Mouse (Mus musculus) liver, adult 2 months (tissue): ENCODE measurements around the gene Ap2a1. TPM values are rescaled to one million over a fixed set of nuclear protein-coding genes. Genes with fewer than 3 reads are reported as not detected.

Experiments
- DNase-seq: peaks from one replicate; pipeline ENCODE4 v3.0.0-alpha.2; 2011; ENCODE audit warnings: low read depth, low spot score; ENCODE audit errors: extremely low read depth
- H3K27ac ChIP-seq: fragments of 200-500 bp; replicated peaks from 2 replicates; pipeline ENCODE4 v1.5.1; 2012; ENCODE audit warnings: low read depth, mild to moderate bottlenecking, control low read depth, inconsistent platforms, low read length; ENCODE audit not compliant: insufficient read depth
- H3K27me3 ChIP-seq: fragments of 200-500 bp; 2 replicates; pipeline ENCODE4 v1.6.1; 2012; ENCODE audit warnings: mild to moderate bottlenecking, moderate library complexity, low read length, inconsistent platforms; ENCODE audit not compliant: control insufficient read depth, insufficient read depth
- H3K36me3 ChIP-seq: fragments of 200-500 bp; 2 replicates; pipeline ENCODE4 v1.6.1; 2012; ENCODE audit warnings: low read length, inconsistent platforms; ENCODE audit not compliant: control insufficient read depth, insufficient read depth
- H3K4me1 ChIP-seq: fragments of 200-500 bp; 2 replicates; pipeline ENCODE4 v1.6.1; 2011; ENCODE audit warnings: low read length; ENCODE audit not compliant: control insufficient read depth, insufficient read depth
- H3K4me3 ChIP-seq: fragments of 200-500 bp; 2 replicates; pipeline ENCODE4 v1.5.1; 2011; ENCODE audit warnings: low read depth, mild to moderate bottlenecking, control low read depth, low read length, moderate library complexity; ENCODE audit not compliant: insufficient read depth
- H3K79me2 ChIP-seq: fragments of 200-500 bp; 2 replicates; pipeline ENCODE4 v1.6.1; 2012; ENCODE audit warnings: inconsistent platforms, mild to moderate bottlenecking, low read length, moderate library complexity; ENCODE audit not compliant: control insufficient read depth, insufficient read depth
- H3K9ac ChIP-seq: fragments of 200-500 bp; 2 replicates; pipeline ENCODE4 v1.6.1; 2012; ENCODE audit warnings: low read depth, mild to moderate bottlenecking, control low read depth, inconsistent platforms, low read length
- CTCF ChIP-seq: fragments of 200-500 bp; IDR thresholded peaks from 2 replicates; pipeline ENCODE4 v1.5.1; 2011; ENCODE audit warnings: low read depth, low read length, control low read depth
- POLR2A ChIP-seq: fragments of 200-500 bp; IDR thresholded peaks from 2 replicates; pipeline ENCODE4 v1.6.1; 2011; ENCODE audit warnings: low read length, control low read depth; ENCODE audit not compliant: insufficient read depth; ENCODE audit errors: extremely low read depth
- WGBS: fragments of 180-500 bp; shearing (Covaris S2); methylation state at CpG from one replicate; pipeline ENCODE4 v1.1.7; 2018; 5-methylcytosine and 5-hydroxymethylcytosine counted together
- polyA plus RNA-seq: library from polyadenylated mRNA; depleted of rRNA; stranded (reverse); fragments of >200 nt; gene quantifications from 2 replicates; pipeline ENCODE4 v1.2.3, GENCODE M21; 2012
- total RNA-seq: library from RNA; depleted of rRNA; stranded (reverse); fragments of >200 nt; gene quantifications from 2 replicates; pipeline ENCODE4 v1.2.3, GENCODE M21; 2014

Gene Ap2a1
- total and polyA plus RNA-seq, 2 experiments: 14.5 to 38.2 TPM

GRCm38 (mm10) chr7:44896499-44896898 lies 32.8 kb downstream of the Ap2a1 start:
- no peak for TF ChIP-seq CTCF
- no peak for TF ChIP-seq POLR2A
- H3K36me3 ChIP-seq: no peaks in the 10 kb centered on the region
- WGBS: 49% methylated on average over 10 of the region's 10 CpGs
- peaks cover 4% of the 10 kb centered on the region; the same call in 1 of the 2 replicates for H3K4me1 ChIP-seq
- H3K79me2 ChIP-seq: peaks cover 5% of the 10 kb centered on the region; the same call in 1 of the 2 replicates
- H3K4me3 ChIP-seq: peak overlapping the region; percentile 73
- peak; percentile 18 for DNase-seq
- no peak overlapping the region for H3K27ac ChIP-seq
- H3K27me3 ChIP-seq: no peaks in the 10 kb centered on the region
- peak overlapping the region; percentile 70; the same call in 1 of the 2 replicates for H3K9ac ChIP-seq

GRCm38 (mm10) chr7:44895593-44896434 lies 33.5 kb downstream of the Ap2a1 start, which contains the start of gene Fuz:
Fuz (plus strand) TSS chr7:44896079.
- WGBS: 1% methylated on average over 34 of the region's 34 CpGs
- DNase-seq: peak; percentile 91
- TF ChIP-seq POLR2A (no peak), CTCF (peak; percentile 68)
- Histone ChIP-seq H3K4me3 (peak within 1 kb of the TSS; percentile 73), H3K27me3 (no peaks in the 10 kb centered on the region), H3K4me1 (peaks cover 10% of the 10 kb centered on the region), H3K36me3 (no peaks in the 10 kb centered on the region), H3K79me2 (peaks cover 11% of the 10 kb centered on the region), H3K27ac (0 out of 2 replicates have a peak within 1 kb of the TSS, but pooled peaks have one; percentile 7), H3K9ac (peak within 1 kb of the TSS; percentile 70)

GRCm38 (mm10) chr7:44895206-44895592 lies 34.1 kb downstream of the Ap2a1 start:
- Histone ChIP-seq H3K27ac (no peak overlapping the region), H3K4me1 (peaks cover 10% of the 10 kb centered on the region), H3K36me3 (no peaks in the 10 kb centered on the region), H3K79me2 (peaks cover 17% of the 10 kb centered on the region), H3K4me3 (no peak overlapping the region), H3K27me3 (no peaks in the 10 kb centered on the region), H3K9ac (no peak overlapping the region)
- TF ChIP-seq CTCF (no peak), POLR2A (no peak)
- no peak for DNase-seq
- 71% methylated on average over 7 of the region's 7 CpGs for WGBS

GRCm38 (mm10) chr7:44894175-44894574 lies 35.1 kb downstream of the Ap2a1 start:
- Histone ChIP-seq H3K79me2 (peaks cover 18% of the 10 kb centered on the region), H3K36me3 (no peaks in the 10 kb centered on the region), H3K27ac (no peak overlapping the region), H3K4me3 (no peak overlapping the region), H3K4me1 (peaks cover 10% of the 10 kb centered on the region), H3K27me3 (no peaks in the 10 kb centered on the region), H3K9ac (no peak overlapping the region)
- no peak for TF ChIP-seq CTCF
- no peak for TF ChIP-seq POLR2A
- DNase-seq: no peak
- 86% methylated on average over 3 of the region's 3 CpGs for WGBS

GRCm38 (mm10) chr7:44893197-44893596 lies 36.1 kb downstream of the Ap2a1 start:
- H3K79me2 ChIP-seq: peaks cover 18% of the 10 kb centered on the region
- no peak overlapping the region for H3K9ac ChIP-seq
- 36% methylated on average over 8 of the region's 8 CpGs for WGBS
- H3K27ac ChIP-seq: no peak overlapping the region
- TF ChIP-seq CTCF: no peak
- TF ChIP-seq POLR2A: no peak
- H3K36me3 ChIP-seq: no peaks in the 10 kb centered on the region; the same call in 1 of the 2 replicates
- DNase-seq: no peak
- H3K27me3 ChIP-seq: no peaks in the 10 kb centered on the region
- H3K4me3 ChIP-seq: no peak overlapping the region
- H3K4me1 ChIP-seq: peaks cover 10% of the 10 kb centered on the region

GRCm38 (mm10) chr7:44892276-44892921 lies 36.9 kb downstream of the Ap2a1 start, which contains the start of gene Med25:
Med25 (minus strand) TSS chr7:44892712.
- no peaks in the 10 kb centered on the region for H3K27me3 ChIP-seq
- peak within 1 kb of the TSS; percentile 80 for H3K9ac ChIP-seq
- peak within 1 kb of the TSS; percentile 72 for H3K4me3 ChIP-seq
- under 1% methylated on average over 56 of the region's 56 CpGs for WGBS
- peak; percentile 82 for DNase-seq
- H3K36me3 ChIP-seq: no peaks in the 10 kb centered on the region; the same call in 1 of the 2 replicates
- H3K4me1 ChIP-seq: peaks cover 10% of the 10 kb centered on the region
- peaks cover 18% of the 10 kb centered on the region for H3K79me2 ChIP-seq
- TF ChIP-seq CTCF: no peak
- peak; percentile 32; the same call in 1 of the 2 replicates for TF ChIP-seq POLR2A
- H3K27ac ChIP-seq: peak within 1 kb of the TSS; percentile 97
